Mouse (Mus musculus): ENCODE data around the gene Aen.

DNA sequence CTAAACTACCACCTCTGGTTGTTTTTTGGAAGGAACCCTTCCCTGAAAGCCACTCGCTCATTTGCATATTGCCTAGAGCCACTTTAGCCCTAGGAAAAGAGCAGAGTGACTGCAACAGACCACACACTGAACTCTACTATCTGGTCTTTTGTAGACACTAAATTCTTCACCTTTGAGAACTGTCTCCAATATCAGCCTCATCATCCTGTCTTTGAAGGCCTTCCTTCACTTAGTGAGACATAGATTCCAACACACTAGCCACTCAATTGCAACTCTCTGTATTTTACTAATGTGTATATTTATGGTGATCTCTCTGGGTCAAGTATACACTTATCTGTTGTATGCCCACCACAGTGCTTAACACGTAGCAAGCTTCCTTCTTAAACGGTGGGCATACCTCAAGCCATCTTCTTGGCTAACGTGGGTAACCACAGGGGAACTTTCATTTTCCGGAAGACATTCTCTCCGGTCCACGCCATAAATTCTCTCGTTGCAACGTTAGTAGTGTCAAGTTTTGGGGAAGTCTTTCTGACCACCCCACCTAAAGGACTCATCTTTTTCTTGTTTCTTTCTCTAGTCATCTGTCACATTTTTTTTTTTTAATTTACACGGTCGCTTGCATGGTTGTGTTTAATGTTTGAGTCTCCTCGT is 49.5 kb upstream of the Aen start:
- TF ChIP-seq CTCF (conservative IDR thresholded peaks at IDR 0.05 in 1 of 2, IDR thresholded peaks at IDR 0.05 in 1 of 2; ENCODE audit: low read depth in 2 of 2, low read length in 2 of 2): no peak
- no peak for TF ChIP-seq ETS1 (conservative IDR thresholded peaks at IDR 0.05; ENCODE audit: low read depth, low read length)
- 0 out of 2 replicates have a peak, but pooled peaks have one; percentile 9 for TF ChIP-seq TBP (conservative IDR thresholded peaks at IDR 0.05; ENCODE audit: low read depth, low read length)
- TF ChIP-seq EP300 (IDR thresholded peaks at IDR 0.05; ENCODE audit: low read length): no peak
- TF ChIP-seq CHD1 (IDR thresholded peaks at IDR 0.05; ENCODE audit: low read depth, low read length): peak; percentile 81; the same call in 1 of the 2 replicates
- no peak for TF ChIP-seq GABPA (IDR thresholded peaks at IDR 0.05; ENCODE audit: insufficient replicate concordance, low read depth, low read length)

Measured in CH12.LX (cell line).